Mouse (Mus musculus): ENCODE results near the gene Phf11d. TPM values are rescaled to one million over a fixed set of nuclear protein-coding genes. Genes with fewer than 3 reads are reported as not detected.
"Not testable (repeated sequence)": the region's sequence is repeated elsewhere in the genome, so short reads cannot be mapped to it uniquely, and the experiment has no call there.

Phf11d gene
- polyA plus RNA-seq, 1 experiment from 2014 or later, result 1.3 TPM

- no peaks in the 10 kb centered on the region for H3K4me1 ChIP-seq (ENCODE audit: control insufficient read depth, insufficient read depth, low read length)
- H3K9ac ChIP-seq (replicated peaks; ENCODE audit: low read length), result no peak overlapping the region
- WGBS, result 93% methylated on average over 1 of the region's 1 CpGs
- no peaks in the 10 kb centered on the region for H3K36me3 ChIP-seq (ENCODE audit: control insufficient read depth, insufficient read depth, low read length)
- H3K9me3 ChIP-seq (ENCODE audit: control insufficient read depth, low read length), result no peaks in the 10 kb centered on the region
- H3K27me3 ChIP-seq (ENCODE audit: control insufficient read depth, insufficient read depth, low read length), result no peaks in the 10 kb centered on the region
- no peak overlapping the region for H3K27ac ChIP-seq (replicated peaks; ENCODE audit: low read depth, low read length)
- DNase-seq (no peak), ATAC-seq (ENCODE audit: low FRiP score, low TSS enrichment) (no peak)
- H3K4me3 ChIP-seq (replicated peaks; ENCODE audit: low read depth, low read length), result no peak overlapping the region
- no peak overlapping the region for H3K4me2 ChIP-seq (ENCODE audit: low read length)
Observed at GRCm38 (mm10) chr14:59339541-59339940, 25.7 kb downstream of the Phf11d start.

DNA sequence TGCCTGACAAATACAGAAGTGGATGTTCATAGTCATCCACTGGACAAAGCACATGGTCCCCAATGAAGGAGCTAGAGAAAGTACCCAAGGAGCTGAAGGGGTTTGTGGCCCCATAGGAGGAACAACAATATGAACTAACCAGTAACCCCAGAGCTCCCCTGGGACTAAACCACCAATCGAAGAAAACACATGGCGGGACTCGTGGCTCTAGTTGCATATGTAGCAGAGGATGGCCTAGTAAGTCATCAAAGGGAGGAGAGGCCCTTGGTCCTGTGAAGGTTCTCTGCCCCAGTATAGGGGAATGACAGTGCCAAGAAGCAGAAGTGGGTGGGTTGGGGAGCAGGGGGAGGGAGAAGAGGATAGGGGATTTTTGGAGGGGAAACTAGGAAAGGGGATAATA lies 29.2 kb downstream of the Phf11d start:
- H3K4me2 ChIP-seq (ENCODE audit: low read length); H3K36me3 ChIP-seq (ENCODE audit: control insufficient read depth, insufficient read depth, low read length); ATAC-seq (ENCODE audit: low FRiP score, low TSS enrichment); H3K27ac ChIP-seq (replicated peaks; ENCODE audit: low read depth, low read length); H3K9ac ChIP-seq (replicated peaks; ENCODE audit: low read length); H3K4me3 ChIP-seq (replicated peaks; ENCODE audit: low read depth, low read length); DNase-seq; H3K4me1 ChIP-seq (ENCODE audit: control insufficient read depth, insufficient read depth, low read length); H3K27me3 ChIP-seq (ENCODE audit: control insufficient read depth, insufficient read depth, low read length); H3K9me3 ChIP-seq (ENCODE audit: control insufficient read depth, low read length): not testable (repeated sequence)
- WGBS, result 93% methylated on average over 3 of the region's 3 CpGs

DNA sequence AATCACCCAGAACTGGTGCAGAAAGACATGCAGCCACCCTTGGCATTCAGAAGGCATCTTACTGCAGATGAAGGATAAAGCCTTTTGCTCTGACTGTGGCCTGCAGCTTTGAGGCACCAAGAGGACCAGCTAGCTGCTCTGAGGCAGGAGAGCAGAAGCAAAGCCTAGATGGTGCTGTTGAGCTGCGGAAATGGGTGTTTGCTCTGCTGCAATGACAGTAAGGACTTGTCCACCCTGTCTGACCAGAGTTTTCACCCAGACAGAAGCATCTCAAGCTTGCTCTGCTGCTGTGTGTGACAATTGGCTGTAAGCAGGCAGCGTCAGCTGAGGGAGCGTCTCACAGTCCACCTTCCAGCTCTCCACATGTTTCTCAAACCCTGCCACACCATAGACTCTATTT lies 34.8 kb downstream of the Phf11d start:
- not testable (repeated sequence) for H3K36me3 ChIP-seq (ENCODE audit: control insufficient read depth, insufficient read depth, low read length); H3K4me3 ChIP-seq (replicated peaks; ENCODE audit: low read depth, low read length); H3K9me3 ChIP-seq (ENCODE audit: control insufficient read depth, low read length); ATAC-seq (ENCODE audit: low FRiP score, low TSS enrichment); H3K4me2 ChIP-seq (ENCODE audit: low read length); H3K4me1 ChIP-seq (ENCODE audit: control insufficient read depth, insufficient read depth, low read length); H3K27me3 ChIP-seq (ENCODE audit: control insufficient read depth, insufficient read depth, low read length); H3K9ac ChIP-seq (replicated peaks; ENCODE audit: low read length); H3K27ac ChIP-seq (replicated peaks; ENCODE audit: low read depth, low read length)
- peak; percentile 29 for DNase-seq
- 57% methylated on average over 3 of the region's 3 CpGs for WGBS

GRCm38 (mm10) chr14:59319970-59320369 lies 45.3 kb downstream of the Phf11d start:
- not testable (repeated sequence) for H3K27me3 ChIP-seq (ENCODE audit: control insufficient read depth, insufficient read depth, low read length); ATAC-seq (ENCODE audit: low FRiP score, low TSS enrichment); H3K4me2 ChIP-seq (ENCODE audit: low read length); H3K4me3 ChIP-seq (replicated peaks; ENCODE audit: low read depth, low read length); DNase-seq; H3K9me3 ChIP-seq (ENCODE audit: control insufficient read depth, low read length); H3K9ac ChIP-seq (replicated peaks; ENCODE audit: low read length); H3K36me3 ChIP-seq (ENCODE audit: control insufficient read depth, insufficient read depth, low read length); H3K27ac ChIP-seq (replicated peaks; ENCODE audit: low read depth, low read length); H3K4me1 ChIP-seq (ENCODE audit: control insufficient read depth, insufficient read depth, low read length)
- WGBS, result 77% methylated on average over 6 of the region's 6 CpGs

- H3K36me3 ChIP-seq (ENCODE audit: control insufficient read depth, insufficient read depth, low read length); DNase-seq; H3K4me2 ChIP-seq (ENCODE audit: low read length); H3K27me3 ChIP-seq (ENCODE audit: control insufficient read depth, insufficient read depth, low read length); ATAC-seq (ENCODE audit: low FRiP score, low TSS enrichment); H3K9me3 ChIP-seq (ENCODE audit: control insufficient read depth, low read length); H3K27ac ChIP-seq (replicated peaks; ENCODE audit: low read depth, low read length); H3K9ac ChIP-seq (replicated peaks; ENCODE audit: low read length); H3K4me3 ChIP-seq (replicated peaks; ENCODE audit: low read depth, low read length); H3K4me1 ChIP-seq (ENCODE audit: control insufficient read depth, insufficient read depth, low read length): not testable (repeated sequence)
- 100% methylated on average over 3 of the region's 3 CpGs for whole genome bisulfite sequencing
Observed at GRCm38 (mm10) chr14:59319036-59319435, 46.2 kb downstream of the Phf11d start.

Other genes starting within 250 kb of the Phf11d start
- gene 1700129C05Rik, start 222.6 kb downstream of the Phf11d start, polyA plus RNA-seq (2014; fragmentation: Nextera tagmentation; extraction: Ambion mirVana), result not detected in 2 replicates
- gene Gm5142, start 186.7 kb downstream of the Phf11d start, polyA plus RNA-seq (2014; fragmentation: Nextera tagmentation; extraction: Ambion mirVana), result not detected in 2 replicates
- gene Rcbtb1, start 164.3 kb downstream of the Phf11d start, polyA plus RNA-seq (2014; fragmentation: Nextera tagmentation; extraction: Ambion mirVana), result 53.1 and 79.4 TPM in 2 replicates
- gene Gm6904, start 105.3 kb downstream of the Phf11d start, polyA plus RNA-seq (2014; fragmentation: Nextera tagmentation; extraction: Ambion mirVana), result not detected in 2 replicates
- 0.97 TPM in 1 of 2 replicates, not detected in the other for gene Phf11a, start 67.9 kb downstream of the Phf11d start, polyA plus RNA-seq (2014; fragmentation: Nextera tagmentation; extraction: Ambion mirVana)
- 2.5 TPM in 1 of 2 replicates, not detected in the other for gene Phf11b, start 24.1 kb downstream of the Phf11d start, polyA plus RNA-seq (2014; fragmentation: Nextera tagmentation; extraction: Ambion mirVana)
- 0.31 and 0.49 TPM in 2 replicates for gene Phf11c, start 29.9 kb upstream of the Phf11d start, polyA plus RNA-seq (2014; fragmentation: Nextera tagmentation; extraction: Ambion mirVana)
- gene Setdb2, start 75.4 kb upstream of the Phf11d start, polyA plus RNA-seq (2014; fragmentation: Nextera tagmentation; extraction: Ambion mirVana), result 5.4 and 8.6 TPM in 2 replicates
- gene Cab39l, start 75.5 kb upstream of the Phf11d start, polyA plus RNA-seq (2014; fragmentation: Nextera tagmentation; extraction: Ambion mirVana), result 19.8 and 26.5 TPM in 2 replicates
- gene Cdadc1, start 232.5 kb upstream of the Phf11d start, polyA plus RNA-seq (2014; fragmentation: Nextera tagmentation; extraction: Ambion mirVana), result 31.6 and 39.4 TPM in 2 replicates